8 mouse cellular contexts compared by ENCODE assay signal in genomic region chr9:73112919-73113906, GRCm38 (mm10). TPM values are rescaled to one million over a fixed set of nuclear protein-coding genes. Genes with fewer than 3 reads are reported as not detected.
DNase-seq lines count a peak whose midpoint lies in the region; ATAC-seq lines count a peak whose summit lies in the region.

Gene Rsl24d1, plus strand, starts transcription at chr9:73113426.

- H3K4me2 ChIP-seq in lung, embryonic 16.5 days (ENCODE audit: low read depth, low read length) = peak within 1 kb of the TSS; percentile 82

- no peaks in the 10 kb centered on the region for H3K27me3 ChIP-seq in lung, embryonic 16.5 days (ENCODE audit: control insufficient read depth, insufficient read depth, low read depth, low read length)

- no peaks in the 10 kb centered on the region for H3K9me3 ChIP-seq in lung, embryonic 16.5 days (ENCODE audit: control insufficient read depth, low read length)

- peak; percentile 91 for DNase-seq in MN1 (ENCODE audit: low spot score)
- DNase-seq in cerebellum, adult 8-10 months = peak; percentile 79
- DNase-seq in forelimb bud, embryonic 11.5 days (ENCODE audit: low read depth, low spot score) = peak; percentile 88
- DNase-seq in layer of hippocampus, adult 9-10 months (ENCODE audit: low spot score) = peak; percentile 82
- peak; percentile 61 for DNase-seq in ovary, postnatal 10 days (ENCODE audit: low spot score)
- peak; percentile 73 to 75 for DNase-seq in thymus, postnatal 10 days (ENCODE audit: low spot score in 2 of 2)

- peak within 1 kb of the TSS; percentile 85 for H3K9ac ChIP-seq in lung, embryonic 16.5 days (ENCODE audit: low read length)

- peaks cover 9% of the 10 kb centered on the region for H3K36me3 ChIP-seq in lung, embryonic 16.5 days (ENCODE audit: control insufficient read depth, insufficient read depth, low read length)

- peaks cover 6% of the 10 kb centered on the region for H3K4me1 ChIP-seq in lung, embryonic 16.5 days (replicated peaks; ENCODE audit: control insufficient read depth, insufficient read depth, low read length)

- H3K27ac ChIP-seq in lung, embryonic 16.5 days (ENCODE audit: low read length) = peak within 1 kb of the TSS; percentile 65

- ATAC-seq in hematopoietic stem cell, adult 5-6 weeks (replicated peaks in 1 of 2; ENCODE audit: insufficient read depth in 1 of 2, low FRiP score in 2 of 2, low TSS enrichment in 1 of 2, low read depth in 1 of 2, poor library complexity in 2 of 2, severe bottlenecking in 2 of 2) = peak; percentile 94 to 98
- peak; percentile 97 for ATAC-seq in lung, embryonic 16.5 days (ENCODE audit: low read depth)

- WGBS in lung, embryonic 16.5 days = under 1% methylated on average over 64 of the region's 64 CpGs

- peak within 1 kb of the TSS; percentile 98 for H3K4me3 ChIP-seq in lung, embryonic 16.5 days (ENCODE audit: low read length)

RNA-seq across cellular contexts. Expression of gene Rsl24d1, which starts in this region (rescaled TPM):
- total RNA-seq in hematopoietic stem cell, adult 5-6 weeks (2017) = 176 and 264 TPM in 2 replicates
- 88.0 and 91.7 TPM in 2 replicates for polyA plus RNA-seq in lung, embryonic 16.5 days (2015; fragmentation: Nextera tagmentation; extraction: Ambion mirVana)

Comparison
In these comparisons a context has a peak if more than half of its experiments do, and no peak if none do; other contexts are left out.
1. Peak in every context shown above with its lines: DNase-seq, ATAC-seq, H3K4me3 ChIP-seq and H3K27ac ChIP-seq.